Mouse (Mus musculus): ENCODE measurements around the gene Bub1b. TPM values are rescaled to one million over a fixed set of nuclear protein-coding genes. Genes with fewer than 3 reads are reported as not detected.
"Not testable (repeated sequence)": the region's sequence is repeated elsewhere in the genome, so short reads cannot be mapped to it uniquely, and the experiment has no call there.

The Bub1b gene
- polyA plus RNA-seq, 1 experiment: 75.2 TPM

DNA sequence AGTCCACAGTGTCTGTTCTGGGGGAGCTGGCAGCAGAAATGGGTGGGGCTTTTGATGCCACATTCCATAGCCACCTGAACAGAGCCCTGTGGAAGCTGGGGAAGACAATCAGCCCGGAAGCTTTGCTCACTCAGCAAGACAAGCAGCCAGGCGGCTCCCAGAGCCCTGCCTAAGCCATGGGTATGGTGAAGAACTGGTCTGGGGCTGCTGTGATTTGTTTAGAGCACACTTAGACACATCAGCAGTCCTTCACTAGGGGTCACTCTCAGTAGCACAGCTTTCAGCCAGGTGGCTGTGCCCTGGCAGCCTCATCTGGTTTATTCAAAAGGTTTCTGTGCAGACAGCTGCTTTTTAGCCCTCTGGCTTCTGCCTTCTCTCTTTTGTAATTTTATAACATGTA, 43.1 kb downstream of the Bub1b start:
- TF ChIP-seq POLR2A (IDR thresholded peaks at IDR 0.05; ENCODE audit: low read depth, low read length): no peak
- no peak for TF ChIP-seq CTCF (IDR thresholded peaks at IDR 0.05; ENCODE audit: borderline replicate concordance, insufficient read depth, low read length)
- Histone ChIP-seq H3K4me3 (ENCODE audit: insufficient read depth, low read length) (no peak overlapping the region), H3K27ac (ENCODE audit: insufficient read depth, low read length) (no peak overlapping the region), H3K4me1 (ENCODE audit: control insufficient read depth, insufficient read depth, low read length) (no peaks in the 10 kb centered on the region)

- Histone ChIP-seq H3K4me1 (ENCODE audit: control insufficient read depth, insufficient read depth, low read length) (no peaks in the 10 kb centered on the region), H3K27ac (ENCODE audit: insufficient read depth, low read length) (no peak overlapping the region)
- TF ChIP-seq CTCF (IDR thresholded peaks at IDR 0.05; ENCODE audit: borderline replicate concordance, insufficient read depth, low read length) (no peak), POLR2A (IDR thresholded peaks at IDR 0.05; ENCODE audit: low read depth, low read length) (no peak)
Observed at GRCm38 (mm10) chr2:118642431-118642830, 44.4 kb downstream of the Bub1b start.

GRCm38 (mm10) chr2:118642942-118643341, 44.9 kb downstream of the Bub1b start:
- H3K27ac ChIP-seq (ENCODE audit: insufficient read depth, low read length): no peak overlapping the region
- H3K4me1 ChIP-seq (ENCODE audit: control insufficient read depth, insufficient read depth, low read length): no peaks in the 10 kb centered on the region
- H3K4me3 ChIP-seq (ENCODE audit: insufficient read depth, low read length): no peak overlapping the region
- TF ChIP-seq CTCF (IDR thresholded peaks at IDR 0.05; ENCODE audit: borderline replicate concordance, insufficient read depth, low read length) (no peak), POLR2A (IDR thresholded peaks at IDR 0.05; ENCODE audit: low read depth, low read length) (no peak)

More at GRCm38 (mm10) chr2:118642431-118642830, 44.4 kb downstream of the Bub1b start:
- no peak overlapping the region for H3K4me3 ChIP-seq (ENCODE audit: insufficient read depth, low read length)

- H3K4me1 ChIP-seq (ENCODE audit: control insufficient read depth, insufficient read depth, low read length): no peaks in the 10 kb centered on the region
- no peak overlapping the region for H3K4me3 ChIP-seq (ENCODE audit: insufficient read depth, low read length)
- H3K27ac ChIP-seq (ENCODE audit: insufficient read depth, low read length): no peak overlapping the region
- TF ChIP-seq CTCF (IDR thresholded peaks at IDR 0.05; ENCODE audit: borderline replicate concordance, insufficient read depth, low read length): no peak
- no peak for TF ChIP-seq POLR2A (IDR thresholded peaks at IDR 0.05; ENCODE audit: low read depth, low read length)
Observed at GRCm38 (mm10) chr2:118646665-118647064, 48.7 kb downstream of the Bub1b start.

DNA sequence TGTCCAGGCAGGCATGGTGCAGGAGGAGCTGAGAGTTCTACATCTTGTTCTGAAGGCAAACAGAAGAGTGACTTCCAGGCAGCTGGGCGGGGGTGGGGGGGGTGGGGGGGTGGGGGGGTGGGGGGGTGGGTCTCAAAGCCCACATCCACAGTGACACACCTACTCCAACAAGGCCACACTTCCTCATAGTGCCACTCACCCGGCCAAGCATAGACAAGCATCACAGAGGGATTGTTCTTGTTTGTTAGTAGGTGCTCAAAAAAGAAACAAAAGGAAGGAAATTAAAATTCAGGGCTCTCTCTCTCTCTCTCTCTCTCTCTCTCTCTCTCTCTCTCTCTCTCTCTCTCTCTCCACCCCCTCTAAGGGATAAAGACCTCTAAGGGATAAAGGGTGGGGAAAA, 52.7 kb downstream of the Bub1b start:
- not testable (repeated sequence) for H3K4me1 ChIP-seq (ENCODE audit: control insufficient read depth, insufficient read depth, low read length); H3K27ac ChIP-seq (ENCODE audit: insufficient read depth, low read length); H3K4me3 ChIP-seq (ENCODE audit: insufficient read depth, low read length)

DNA sequence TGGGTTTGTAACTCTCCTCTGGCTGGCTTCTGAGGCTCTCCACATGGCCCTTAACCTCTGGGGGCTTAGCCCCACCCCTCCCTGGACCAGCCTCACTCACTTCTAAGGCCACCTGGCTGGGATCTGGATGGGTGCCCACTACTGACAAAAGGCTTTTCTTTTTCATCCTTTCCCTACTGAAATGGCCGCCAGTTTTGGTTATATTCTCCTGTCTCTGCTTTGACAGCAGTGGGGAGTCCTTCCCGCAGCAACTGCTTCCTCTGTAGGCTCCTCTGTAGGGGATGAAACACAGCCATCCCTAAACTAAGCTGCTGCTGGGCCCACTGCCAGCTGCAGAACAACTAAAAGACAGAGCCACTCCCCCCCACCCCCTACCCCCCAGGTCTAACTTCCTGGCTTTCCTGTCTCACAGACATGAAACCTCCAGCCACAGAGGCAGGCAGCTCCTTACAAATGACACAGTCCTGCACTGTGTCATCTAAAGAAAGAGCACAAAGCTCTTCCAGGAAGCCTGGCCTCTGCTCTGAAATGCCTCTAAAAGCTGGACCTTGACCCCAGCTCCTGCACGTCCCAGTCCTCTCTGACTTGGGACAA, 58.8 kb downstream of the Bub1b start:
- H3K4me3 ChIP-seq (ENCODE audit: insufficient read depth, low read length): no peak overlapping the region
- peaks cover 9% of the 10 kb centered on the region for H3K4me1 ChIP-seq (ENCODE audit: control insufficient read depth, insufficient read depth, low read length)
- no peak for TF ChIP-seq CTCF (IDR thresholded peaks at IDR 0.05; ENCODE audit: borderline replicate concordance, insufficient read depth, low read length)
- TF ChIP-seq POLR2A (IDR thresholded peaks at IDR 0.05; ENCODE audit: low read depth, low read length): no peak
- no peak overlapping the region for H3K27ac ChIP-seq (ENCODE audit: insufficient read depth, low read length)

DNA sequence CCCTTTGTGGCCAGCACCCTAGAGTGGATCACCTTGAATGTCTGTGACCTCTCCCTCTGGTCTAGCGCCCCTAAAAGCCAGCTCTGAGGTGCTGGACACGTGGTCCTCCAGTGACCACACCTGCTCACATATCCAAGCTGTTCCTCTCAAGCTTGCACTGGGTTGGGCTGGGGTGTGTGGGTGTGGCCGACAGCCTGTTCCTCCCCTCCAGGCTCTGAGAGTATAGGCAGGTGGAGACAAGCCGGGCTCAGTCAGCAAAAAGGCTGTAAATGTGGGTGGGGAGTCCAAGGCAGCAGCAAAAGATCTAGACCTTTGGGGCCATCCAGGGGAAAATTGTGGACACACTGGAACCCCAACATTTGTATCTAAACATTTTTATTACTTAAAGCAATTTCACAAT, 60.4 kb downstream of the Bub1b start:
- TF ChIP-seq CTCF (IDR thresholded peaks at IDR 0.05; ENCODE audit: borderline replicate concordance, insufficient read depth, low read length): no peak
- no peak for TF ChIP-seq POLR2A (IDR thresholded peaks at IDR 0.05; ENCODE audit: low read depth, low read length)
- Histone ChIP-seq H3K4me3 (ENCODE audit: insufficient read depth, low read length) (no peak overlapping the region), H3K27ac (ENCODE audit: insufficient read depth, low read length) (peak overlapping the region; percentile 77; the same call in 1 of the 2 replicates), H3K4me1 (ENCODE audit: control insufficient read depth, insufficient read depth, low read length) (peaks cover 9% of the 10 kb centered on the region)

GRCm38 (mm10) chr2:118659077-118659476, 61.1 kb downstream of the Bub1b start:
- H3K4me3 ChIP-seq (ENCODE audit: insufficient read depth, low read length): no peak overlapping the region
- peak overlapping the region; percentile 77 for H3K27ac ChIP-seq (ENCODE audit: insufficient read depth, low read length)
- TF ChIP-seq POLR2A (IDR thresholded peaks at IDR 0.05; ENCODE audit: low read depth, low read length): no peak
- no peak for TF ChIP-seq CTCF (IDR thresholded peaks at IDR 0.05; ENCODE audit: borderline replicate concordance, insufficient read depth, low read length)
- peaks cover 9% of the 10 kb centered on the region for H3K4me1 ChIP-seq (ENCODE audit: control insufficient read depth, insufficient read depth, low read length)

GRCm38 (mm10) chr2:118659493-118659892, 61.5 kb downstream of the Bub1b start:
- Histone ChIP-seq H3K4me1 (ENCODE audit: control insufficient read depth, insufficient read depth, low read length) (peaks cover 9% of the 10 kb centered on the region), H3K4me3 (ENCODE audit: insufficient read depth, low read length) (no peak overlapping the region), H3K27ac (ENCODE audit: insufficient read depth, low read length) (peak overlapping the region; percentile 77)

DNA sequence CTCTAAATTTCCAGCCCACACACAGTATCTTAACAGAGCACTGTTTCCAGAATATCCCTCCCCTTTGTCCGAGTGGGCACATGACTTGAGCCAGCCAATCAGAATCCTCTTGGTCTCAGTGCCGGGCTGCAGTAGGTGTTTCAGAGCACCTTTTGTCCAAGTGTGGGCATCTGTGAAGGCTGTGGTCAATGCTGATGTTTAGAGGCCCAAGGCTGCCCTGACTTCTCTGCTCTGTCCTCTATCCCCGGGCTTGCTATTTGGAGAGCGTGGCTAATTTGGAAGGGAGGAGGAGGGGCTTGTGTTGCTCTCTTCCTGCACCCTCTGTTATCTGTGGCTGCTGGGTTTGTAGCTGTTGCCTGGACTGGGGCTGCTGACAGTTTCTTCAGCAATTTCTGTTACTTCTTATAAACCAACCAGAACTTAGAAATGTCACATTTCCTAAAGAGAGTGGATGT, 62.0 kb downstream of the Bub1b start:
- Histone ChIP-seq H3K4me1 (ENCODE audit: control insufficient read depth, insufficient read depth, low read length) (peaks cover 9% of the 10 kb centered on the region), H3K4me3 (ENCODE audit: insufficient read depth, low read length) (no peak overlapping the region), H3K27ac (ENCODE audit: insufficient read depth, low read length) (0 out of 2 replicates have a peak overlapping the region, but pooled peaks have one; percentile 77)
- no peak for TF ChIP-seq CTCF (IDR thresholded peaks at IDR 0.05; ENCODE audit: borderline replicate concordance, insufficient read depth, low read length)
- no peak for TF ChIP-seq POLR2A (IDR thresholded peaks at IDR 0.05; ENCODE audit: low read depth, low read length)

More at GRCm38 (mm10) chr2:118659493-118659892, 61.5 kb downstream of the Bub1b start:
- no peak for TF ChIP-seq CTCF (IDR thresholded peaks at IDR 0.05; ENCODE audit: borderline replicate concordance, insufficient read depth, low read length)
- no peak for TF ChIP-seq POLR2A (IDR thresholded peaks at IDR 0.05; ENCODE audit: low read depth, low read length)
